Comparison of ENCODE assay signal across 9 mouse cellular contexts in the genomic region with DNA sequence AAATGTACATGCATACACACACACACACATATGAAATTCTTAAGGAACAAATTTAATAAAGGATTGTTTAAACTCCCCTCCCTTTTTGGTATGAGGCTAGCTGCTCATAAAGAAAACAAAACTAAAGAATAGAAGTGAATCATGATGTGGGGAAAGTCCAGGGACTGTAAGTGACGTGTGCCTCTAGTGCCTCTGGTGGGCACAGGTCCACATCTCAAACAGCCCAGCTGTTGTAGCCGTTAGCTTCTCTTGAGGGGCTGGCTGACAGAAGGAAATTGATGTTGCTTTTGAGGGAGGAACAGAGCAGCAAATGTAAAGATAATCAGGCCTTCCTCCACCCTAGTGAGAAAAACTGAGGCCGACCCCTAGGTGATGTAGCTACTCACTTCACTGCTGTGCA.
DNase-seq lines count a peak whose midpoint lies in the region; ATAC-seq and TF ChIP-seq lines count a peak whose summit lies in the region.
"Had no signal": no experiment of that assay in that cellular context is flagged by ENCODE, and none has a peak within 500 bp of the region (broad histone marks: within the 10 kb centered on the region; RNA-seq: fewer than 3 reads in every experiment).

No protein-coding gene starts in this region.

- DNase-seq in gastrocnemius, adult 2 months = no peak
- no peak for DNase-seq in gastrocnemius, postnatal 36 days
- DNase-seq in lung, postnatal 14 days = no peak
- DNase-seq in NIH3T3 (ENCODE audit: low read depth) = peak; percentile 84
- peak; percentile 27 for DNase-seq in mesoderm, embryonic 11.5 days (ENCODE audit: low read depth, low spot score)
- no peak for DNase-seq in urinary bladder, postnatal 25 days (ENCODE audit: low spot score)
- no peak for DNase-seq in urinary bladder, postnatal 36 days (ENCODE audit: low spot score in 2 of 2)
- DNase-seq: cerebellum, adult 18-20 months had no signal

- TF ChIP-seq CTCF in gastrocnemius, adult 2 months (IDR thresholded peaks at IDR 0.05) = peak; percentile 30; the same call in 1 of the 2 replicates

- no peaks in the 10 kb centered on the region for H3K9me3 ChIP-seq in lung, embryonic 15.5 days

- H3K36me3 ChIP-seq in lung, embryonic 15.5 days = no peaks in the 10 kb centered on the region

- H3K27me3 ChIP-seq in lung, embryonic 15.5 days = no peaks in the 10 kb centered on the region

- no peak overlapping the region for H3K9ac ChIP-seq in lung, embryonic 15.5 days

- H3K4me3 ChIP-seq in gastrocnemius, adult 2 months = no peak overlapping the region
- no peak overlapping the region for H3K4me3 ChIP-seq in lung, embryonic 15.5 days

- 44% methylated on average over 3 of the region's 3 CpGs for WGBS in lung, embryonic 15.5 days

- intact Hi-C loops in gastrocnemius, adult 2 months (cut with DNase I) = no loop called here
- intact Hi-C loops in gastrocnemius, postnatal 36 days (cut with DNase I) = no loop called here

- ATAC-seq in lung, embryonic 15.5 days (ENCODE audit: borderline replicate concordance, extremely low read depth, low FRiP score, low TSS enrichment) = peak; percentile 59; the same call in 1 of the 2 replicates

- H3K4me1 ChIP-seq in lung, embryonic 15.5 days = peaks cover 30% of the 10 kb centered on the region

- no peak overlapping the region for H3K4me2 ChIP-seq in lung, embryonic 15.5 days

- peak overlapping the region; percentile 4; the same call in 1 of the 2 replicates for H3K27ac ChIP-seq in gastrocnemius, adult 2 months
- no peak overlapping the region for H3K27ac ChIP-seq in lung, embryonic 15.5 days

Comparison
In these comparisons a context has a peak if more than half of its experiments do, and no peak if none do; other contexts are left out.
1. DNase-seq: peak in NIH3T3 (single experiment) and mesoderm, embryonic 11.5 days (single experiment); none in gastrocnemius, adult 2 months (single experiment), gastrocnemius, postnatal 36 days (0 of 2), lung, postnatal 14 days (single experiment), urinary bladder, postnatal 25 days (single experiment) and urinary bladder, postnatal 36 days (0 of 2).